Mouse (Mus musculus): Measurements from ENCODE around the gene Pik3r2.
A peak's percentile ranks its signal among the peaks of the same experiment; 100 is the strongest.

Gene Pik3r2

GRCm38 (mm10) chr8:70771217-70771616, 5.3 kb downstream of the Pik3r2 start:
- no peak for DNase-seq

- no peak for DNase-seq
These were observed 5.8 kb downstream of the Pik3r2 start for GRCm38 (mm10) chr8:70770748-70771147.

- no peak for DNase-seq
These were observed 6.7 kb downstream of the Pik3r2 start for GRCm38 (mm10) chr8:70769858-70770257.

- DNase-seq, result peak; percentile 98
These were observed 7.2 kb downstream of the Pik3r2 start for GRCm38 (mm10) chr8:70769359-70769758.

- DNase-seq, result no peak
These were observed 7.6 kb downstream of the Pik3r2 start for GRCm38 (mm10) chr8:70768956-70769355.

- no peak for DNase-seq
These were observed 8.2 kb downstream of the Pik3r2 start for GRCm38 (mm10) chr8:70768231-70768776.

- no peak for DNase-seq
These were observed 9.0 kb downstream of the Pik3r2 start for GRCm38 (mm10) chr8:70767503-70767902.

GRCm38 (mm10) chr8:70766571-70767440, 9.7 kb downstream of the Pik3r2 start:
- DNase-seq, result peak; percentile 88

- peak; percentile 69 for DNase-seq
These were observed 10.5 kb downstream of the Pik3r2 start for GRCm38 (mm10) chr8:70765838-70766570.

- DNase-seq, result no peak
These were observed 11.2 kb downstream of the Pik3r2 start for GRCm38 (mm10) chr8:70765329-70765728.

GRCm38 (mm10) chr8:70764676-70765075, 11.8 kb downstream of the Pik3r2 start:
- DNase-seq, result no peak

- no peak for DNase-seq
These were observed 12.5 kb downstream of the Pik3r2 start for GRCm38 (mm10) chr8:70764026-70764425.

GRCm38 (mm10) chr8:70763354-70763753, 13.2 kb downstream of the Pik3r2 start:
- peak; percentile 78 for DNase-seq

GRCm38 (mm10) chr8:70762118-70762517, 14.4 kb downstream of the Pik3r2 start:
- no peak for DNase-seq

GRCm38 (mm10) chr8:70760775-70761406, 15.6 kb downstream of the Pik3r2 start, which contains the start of gene Mpv17l2:
Gene Mpv17l2, minus strand, starts transcription at chr8:70760946.
- DNase-seq, result peak; percentile 96

- DNase-seq, result no peak
These were observed 16.2 kb downstream of the Pik3r2 start for GRCm38 (mm10) chr8:70760350-70760749.

- DNase-seq, result peak; percentile 57
These were observed 17.6 kb downstream of the Pik3r2 start for GRCm38 (mm10) chr8:70758616-70759561.

GRCm38 (mm10) chr8:70758308-70758615, 18.3 kb downstream of the Pik3r2 start:
- DNase-seq, result no peak

- DNase-seq, result peak; percentile 59
These were observed 18.8 kb downstream of the Pik3r2 start for GRCm38 (mm10) chr8:70757523-70758307.

- peak; percentile 6 for DNase-seq
These were observed 20.0 kb downstream of the Pik3r2 start for GRCm38 (mm10) chr8:70756476-70757040.
